Comparison of ENCODE assay signal across 8 mouse cellular contexts in the genomic region with DNA sequence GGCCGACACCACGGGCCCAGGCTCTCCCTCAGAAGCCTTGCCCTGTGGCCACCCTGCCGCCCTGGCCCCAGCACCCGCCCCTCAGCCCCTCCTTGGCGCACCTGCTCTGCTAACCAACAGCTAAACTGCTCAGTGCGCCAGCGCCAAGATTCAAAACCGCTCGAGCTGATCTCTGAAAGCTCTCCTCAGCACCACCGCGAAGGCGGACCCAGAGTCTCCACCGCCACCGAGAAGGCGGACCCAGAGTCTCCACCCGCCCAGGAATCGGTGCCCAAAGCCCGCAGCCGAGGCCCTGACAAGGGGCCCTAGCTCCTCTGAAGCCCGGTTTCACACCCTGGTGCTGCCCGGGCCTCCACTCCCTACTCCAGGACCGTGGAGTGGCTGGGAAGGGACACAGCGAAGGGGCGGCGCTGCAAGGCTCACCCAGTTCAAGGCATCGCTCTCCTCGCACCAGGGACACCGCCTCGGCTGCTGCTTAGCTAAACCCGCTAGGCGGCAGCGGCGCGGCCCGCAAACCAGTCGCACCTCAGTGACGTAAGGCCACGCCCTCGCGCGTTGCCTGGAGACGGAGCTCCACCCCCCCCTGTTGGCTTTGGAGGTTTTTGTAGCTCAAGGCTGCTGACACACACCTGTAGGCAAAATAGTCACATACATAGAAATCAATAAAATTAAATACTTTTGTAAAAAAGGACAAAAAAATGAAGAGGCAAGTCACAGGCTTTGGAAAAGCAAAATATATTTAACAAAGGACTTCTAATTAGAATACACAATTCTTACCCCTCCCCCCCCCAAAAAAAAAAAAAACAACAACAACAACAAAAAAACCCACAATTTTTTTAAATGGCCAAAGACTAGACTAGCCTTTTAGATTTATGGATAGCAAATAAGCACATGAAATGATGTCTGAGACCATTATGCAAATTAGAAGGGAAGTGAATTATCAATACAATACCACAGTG. TPM values are rescaled to one million over a fixed set of nuclear protein-coding genes. Genes with fewer than 3 reads are reported as not detected.
DNase-seq lines count a peak whose midpoint lies in the region; ATAC-seq and TF ChIP-seq lines count a peak whose summit lies in the region.

A gene (minus strand): TSS at position 542 of the 959 bp plus-strand sequence.

- under 1% methylated on average over 42 of the region's 42 CpGs for WGBS in heart, embryonic 12.5 days
- under 1% methylated on average over 42 of the region's 42 CpGs for WGBS in kidney, postnatal 0 days
- under 1% methylated on average over 42 of the region's 42 CpGs for WGBS in liver, embryonic 11.5 days
- WGBS in stomach, embryonic 14.5 days: 0% methylated on average over 42 of the region's 42 CpGs

- peak; percentile 97 for DNase-seq in brain, embryonic 14.5 days (ENCODE audit: low read depth)
- DNase-seq in kidney, postnatal 0 days (ENCODE audit: low spot score): peak; percentile 95
- DNase-seq in liver, embryonic 11.5 days (ENCODE audit: low spot score): peak; percentile 96
- DNase-seq in naive thymus-derived CD4-positive, alpha-beta T cell, adult 2 months (ENCODE audit: low read depth): peak; percentile 99

- H3K9ac ChIP-seq in heart, embryonic 12.5 days: peak within 1 kb of the TSS; percentile 81
- H3K9ac ChIP-seq in kidney, postnatal 0 days (ENCODE audit: low read depth, low read length): peak within 1 kb of the TSS; percentile 61
- peak within 1 kb of the TSS; percentile 89 for H3K9ac ChIP-seq in liver, embryonic 11.5 days (ENCODE audit: low read depth, low read length)
- H3K9ac ChIP-seq in stomach, embryonic 14.5 days (replicated peaks; ENCODE audit: low read depth, low read length): peak within 1 kb of the TSS; percentile 80

- peak within 1 kb of the TSS; percentile 82 for H3ac ChIP-seq in C2C12 (ENCODE audit: control insufficient read depth, insufficient read length, low read depth)

- peak; percentile 69; the same call in 1 of the 2 replicates for TF ChIP-seq POLR2A in brain, embryonic 14.5 days (IDR thresholded peaks at IDR 0.05; ENCODE audit: borderline replicate concordance, extremely low read depth, insufficient read depth, insufficient read length, poor library complexity, severe bottlenecking)

- H3K9me3 ChIP-seq in erythroblast, embryonic 14.5 days (ENCODE audit: control insufficient read depth, low read length): peaks cover 5% of the 10 kb centered on the region
- no peaks in the 10 kb centered on the region for H3K9me3 ChIP-seq in heart, embryonic 12.5 days (replicated peaks)
- no peaks in the 10 kb centered on the region for H3K9me3 ChIP-seq in kidney, postnatal 0 days (replicated peaks; ENCODE audit: low read length)
- no peaks in the 10 kb centered on the region for H3K9me3 ChIP-seq in liver, embryonic 11.5 days (ENCODE audit: control insufficient read depth, low read length)
- no peaks in the 10 kb centered on the region for H3K9me3 ChIP-seq in stomach, embryonic 14.5 days (ENCODE audit: control insufficient read depth, low read depth, low read length)

- no peaks in the 10 kb centered on the region for H3K27me3 ChIP-seq in C2C12 (ENCODE audit: control insufficient read depth, insufficient read depth, insufficient read length)
- no peaks in the 10 kb centered on the region for H3K27me3 ChIP-seq in erythroblast, embryonic 14.5 days (ENCODE audit: control insufficient read depth)
- no peaks in the 10 kb centered on the region for H3K27me3 ChIP-seq in heart, embryonic 12.5 days (replicated peaks)
- H3K27me3 ChIP-seq in kidney, postnatal 0 days (ENCODE audit: insufficient read depth, low read length): no peaks in the 10 kb centered on the region
- no peaks in the 10 kb centered on the region for H3K27me3 ChIP-seq in liver, embryonic 11.5 days (replicated peaks; ENCODE audit: control insufficient read depth, insufficient read depth, low read length)
- no peaks in the 10 kb centered on the region for H3K27me3 ChIP-seq in stomach, embryonic 14.5 days (ENCODE audit: control insufficient read depth, insufficient read depth, low read length)

- TF ChIP-seq CTCF in C2C12 (IDR thresholded peaks at IDR 0.05; ENCODE audit: control insufficient read depth, insufficient read depth, insufficient read length): peak; percentile 89
- TF ChIP-seq CTCF in brain, embryonic 14.5 days (IDR thresholded peaks at IDR 0.05; ENCODE audit: borderline replicate concordance, extremely low read depth, insufficient read depth, insufficient read length): peak; percentile 49
- peak; percentile 66 for TF ChIP-seq CTCF in kidney, postnatal 0 days (IDR thresholded peaks at IDR 0.05; ENCODE audit: low read depth)

- peaks cover 19% of the 10 kb centered on the region for H3K79me2 ChIP-seq in C2C12 (ENCODE audit: control insufficient read depth, insufficient read depth)

- ATAC-seq in heart, embryonic 12.5 days (ENCODE audit: insufficient number of reproducible peaks, low FRiP score): peak; percentile 93
- ATAC-seq in kidney, postnatal 0 days (replicated peaks; ENCODE audit: low FRiP score, low read depth): peak; percentile 90
- ATAC-seq in liver, embryonic 11.5 days (replicated peaks; ENCODE audit: low FRiP score): peak; percentile 86
- ATAC-seq in stomach, embryonic 14.5 days (ENCODE audit: insufficient number of reproducible peaks, insufficient read depth, low FRiP score, low read depth): peak; percentile 89

- peak within 1 kb of the TSS; percentile 45 for H3K4me3 ChIP-seq in C2C12 (ENCODE audit: insufficient read depth, poor library complexity, severe bottlenecking)
- H3K4me3 ChIP-seq in erythroblast, embryonic 14.5 days (replicated peaks): peak within 1 kb of the TSS; percentile 95
- peak within 1 kb of the TSS; percentile 80 for H3K4me3 ChIP-seq in heart, embryonic 12.5 days
- peak within 1 kb of the TSS; percentile 54 for H3K4me3 ChIP-seq in kidney, postnatal 0 days (replicated peaks; ENCODE audit: low read depth, low read length)
- peak within 1 kb of the TSS; percentile 87 for H3K4me3 ChIP-seq in liver, embryonic 11.5 days (ENCODE audit: low read depth, low read length)
- H3K4me3 ChIP-seq in stomach, embryonic 14.5 days (ENCODE audit: low read depth, low read length): peak within 1 kb of the TSS; percentile 80

- H3K36me3 ChIP-seq in C2C12 (ENCODE audit: control insufficient read depth, insufficient read depth): no peaks in the 10 kb centered on the region
- peaks cover 25% of the 10 kb centered on the region for H3K36me3 ChIP-seq in erythroblast, embryonic 14.5 days (ENCODE audit: control insufficient read depth)
- H3K36me3 ChIP-seq in heart, embryonic 12.5 days: 0 out of 2 replicates have a peak, but pooled peaks cover 3% of the 10 kb centered on the region
- no peaks in the 10 kb centered on the region for H3K36me3 ChIP-seq in kidney, postnatal 0 days (ENCODE audit: insufficient read depth, low read length)
- H3K36me3 ChIP-seq in liver, embryonic 11.5 days (ENCODE audit: control insufficient read depth, insufficient read depth, low read length): peaks cover 2% of the 10 kb centered on the region; the same call in 1 of the 2 replicates
- no peaks in the 10 kb centered on the region for H3K36me3 ChIP-seq in stomach, embryonic 14.5 days (ENCODE audit: control insufficient read depth, insufficient read depth, low read length)

- peaks cover 56% of the 10 kb centered on the region for H3K4me1 ChIP-seq in erythroblast, embryonic 14.5 days (ENCODE audit: control insufficient read depth)
- peaks cover 10% of the 10 kb centered on the region for H3K4me1 ChIP-seq in heart, embryonic 12.5 days (replicated peaks)
- H3K4me1 ChIP-seq in kidney, postnatal 0 days (replicated peaks; ENCODE audit: insufficient read depth, low read length): no peaks in the 10 kb centered on the region
- H3K4me1 ChIP-seq in liver, embryonic 11.5 days (replicated peaks; ENCODE audit: control insufficient read depth, insufficient read depth, low read length): peaks cover 16% of the 10 kb centered on the region; the same call in 1 of the 2 replicates
- 0 out of 2 replicates have a peak, but pooled peaks cover 4% of the 10 kb centered on the region for H3K4me1 ChIP-seq in stomach, embryonic 14.5 days (ENCODE audit: control insufficient read depth, insufficient read depth, low read length)

- H3K27ac ChIP-seq in heart, embryonic 12.5 days (ENCODE audit: poor library complexity, severe bottlenecking): peak within 1 kb of the TSS; percentile 94
- peak within 1 kb of the TSS; percentile 83 for H3K27ac ChIP-seq in kidney, postnatal 0 days
- H3K27ac ChIP-seq in liver, embryonic 11.5 days (ENCODE audit: low read depth, low read length): peak within 1 kb of the TSS; percentile 97
- peak within 1 kb of the TSS; percentile 95 for H3K27ac ChIP-seq in stomach, embryonic 14.5 days (ENCODE audit: low read length)

- H3K4me2 ChIP-seq in heart, embryonic 12.5 days: peak within 1 kb of the TSS; percentile 81
- H3K4me2 ChIP-seq in kidney, postnatal 0 days (ENCODE audit: low read length): peak within 1 kb of the TSS; percentile 79
- peak within 1 kb of the TSS; percentile 86 for H3K4me2 ChIP-seq in liver, embryonic 11.5 days
- H3K4me2 ChIP-seq in stomach, embryonic 14.5 days (replicated peaks; ENCODE audit: low read depth, low read length): peak within 1 kb of the TSS; percentile 82

- peaks cover 1% of the 10 kb centered on the region for H3K79me3 ChIP-seq in C2C12 (ENCODE audit: low read depth)

TF ChIP-seq in C2C12, 6 proteins besides CTCF, POLR2A, EP300 and RAD21:
- TF ChIP-seq MAX (IDR thresholded peaks at IDR 0.05): peak; percentile 73
- no peak for TF ChIP-seq FOSL1 (IDR thresholded peaks at IDR 0.05; ENCODE audit: insufficient read depth, low read length, poor library complexity, severe bottlenecking)

RNA-seq across cellular contexts. Expression of the gene that starts here (rescaled TPM):
- 9.7 TPM for polyA plus RNA-seq in C2C12 (2012; fragmentation: generic; extraction: Trizol)
- 31.2 and 39.8 TPM in 2 replicates for polyA plus RNA-seq in brain, embryonic 14.5 days (2012; rRNA removed)
- polyA plus RNA-seq in erythroblast, embryonic 14.5 days (2012): 0.21 and 0.26 TPM in 2 replicates
- 35.5 and 37.9 TPM in 2 replicates for polyA plus RNA-seq in heart, embryonic 12.5 days (2016; fragmentation: Nextera tagmentation; extraction: Ambion mirVana)
- polyA plus RNA-seq in kidney, postnatal 0 days (2015; fragmentation: Nextera tagmentation; extraction: Ambion mirVana): 17.7 and 20.1 TPM in 2 replicates
- 35.0 and 41.0 TPM in 2 replicates for polyA plus RNA-seq in liver, embryonic 11.5 days (2014; fragmentation: Nextera tagmentation; extraction: Ambion mirVana)
- 41.0 and 48.1 TPM in 2 replicates for polyA plus RNA-seq in stomach, embryonic 14.5 days (2014; fragmentation: Nextera tagmentation; extraction: Ambion mirVana)

Comparison
In these comparisons a context has a peak if more than half of its experiments do, and no peak if none do; other contexts are left out.
1. Peak in every context shown above with its lines: DNase-seq, ATAC-seq, H3K4me3 ChIP-seq and H3K27ac ChIP-seq.
2. H3K4me3 ChIP-seq: peak in every context shown above with its lines; median percentile 95 in erythroblast, embryonic 14.5 days; 87 in liver, embryonic 11.5 days; 80 in heart, embryonic 12.5 days; 80 in stomach, embryonic 14.5 days; 54 in kidney, postnatal 0 days; 45 in C2C12.